Mouse (Mus musculus) spleen, adult 12 weeks (tissue): ENCODE data around the gene Daxx.
"Not testable (repeated sequence)": the region's sequence is repeated elsewhere in the genome, so short reads cannot be mapped to it uniquely, and the experiment has no call there.

ENCODE experiments used
- DNase-seq: peaks from one replicate; pipeline ENCODE4 v3.0.0; 2022; ENCODE audit warnings: low spot score

Daxx gene

GRCm38 (mm10) chr17:33902491-33902890 lies 6.7 kb upstream of the Daxx start:
- DNase-seq = no peak

GRCm38 (mm10) chr17:33903911-33904651 lies 5.1 kb upstream of the Daxx start:
- not testable (repeated sequence) for DNase-seq

- not testable (repeated sequence) for DNase-seq
These were observed 4.4 kb upstream of the Daxx start, which contains the start of gene Platr17 for GRCm38 (mm10) chr17:33904835-33905234. Gene Platr17 (plus strand): TSS chr17:33905135.

GRCm38 (mm10) chr17:33908331-33909076 lies 710 bp upstream of the Daxx start:
- no peak for DNase-seq

GRCm38 (mm10) chr17:33909869-33910250 lies 646 bp downstream of the Daxx start:
- DNase-seq = no peak

- DNase-seq = no peak
These were observed 1.3 kb downstream of the Daxx start for GRCm38 (mm10) chr17:33910346-33911051.

GRCm38 (mm10) chr17:33911052-33911812 lies 2.0 kb downstream of the Daxx start:
- DNase-seq = no peak

GRCm38 (mm10) chr17:33911813-33912414 lies 2.7 kb downstream of the Daxx start:
- no peak for DNase-seq

GRCm38 (mm10) chr17:33913264-33913663 lies 4.0 kb downstream of the Daxx start:
- DNase-seq = no peak

- DNase-seq = no peak
These were observed 4.7 kb downstream of the Daxx start for GRCm38 (mm10) chr17:33913905-33914304.

- no peak for DNase-seq
These were observed 5.8 kb downstream of the Daxx start for GRCm38 (mm10) chr17:33914969-33915391.

GRCm38 (mm10) chr17:33915671-33916250 lies 6.5 kb downstream of the Daxx start, which contains the start of the genes Tapbp and Zbtb22:
Gene Tapbp (plus strand): TSS chr17:33915899.
Gene Zbtb22 (plus strand): TSS chr17:33915904.
- peak; percentile 90 for DNase-seq

GRCm38 (mm10) chr17:33916294-33916693 lies 7.1 kb downstream of the Daxx start:
- DNase-seq = no peak

- no peak for DNase-seq
These were observed 7.8 kb downstream of the Daxx start for GRCm38 (mm10) chr17:33916847-33917655.

GRCm38 (mm10) chr17:33917656-33918292 lies 8.6 kb downstream of the Daxx start:
- DNase-seq = no peak

- no peak for DNase-seq
These were observed 9.3 kb downstream of the Daxx start for GRCm38 (mm10) chr17:33918293-33919203.

- peak; percentile 77 for DNase-seq
These were observed 10.4 kb downstream of the Daxx start for GRCm38 (mm10) chr17:33919351-33920281.
